Mouse (Mus musculus) kidney, embryonic 16.5 days (tissue): ENCODE data around the gene Trio. TPM values are rescaled to one million over a fixed set of nuclear protein-coding genes. Genes with fewer than 3 reads are reported as not detected.

ENCODE experiments used
- ATAC-seq: fragments of 200-750 bp; cut with Nextera tagmentation; 2 replicates; pipeline ENCODE4 v1.8.0; 2017; ENCODE audit warnings: moderate TSS enrichment; ENCODE audit not compliant: low FRiP score, low TSS enrichment
- H3K27ac ChIP-seq: fragments of 300-500 bp; sonication (generic); 2 replicates; pipeline ENCODE4 v1.5.1; 2014; ENCODE audit warnings: low read length
- H3K27me3 ChIP-seq: fragments of 300-500 bp; sonication (generic); 2 replicates; pipeline ENCODE4 v1.6.1; 2014; ENCODE audit warnings: low read length, control low read depth, mixed read lengths; ENCODE audit not compliant: insufficient read depth
- H3K36me3 ChIP-seq: fragments of 300-500 bp; sonication (generic); 2 replicates; pipeline ENCODE4 v1.6.1; 2014; ENCODE audit warnings: low read length, control low read depth, mixed read lengths; ENCODE audit not compliant: insufficient read depth
- H3K4me1 ChIP-seq: fragments of 300-500 bp; sonication (generic); 2 replicates; pipeline ENCODE4 v1.6.1; 2014; ENCODE audit warnings: low read length, control low read depth, mixed read lengths; ENCODE audit not compliant: insufficient read depth
- H3K4me2 ChIP-seq: fragments of 300-500 bp; sonication (generic); replicated peaks from 2 replicates; pipeline ENCODE4 v1.6.1; 2014; ENCODE audit warnings: low read depth, low read length
- H3K4me3 ChIP-seq: fragments of 300-500 bp; sonication (generic); 2 replicates; pipeline ENCODE4 v1.5.1; 2014; ENCODE audit warnings: mild to moderate bottlenecking, low read length
- H3K9ac ChIP-seq: fragments of 300-500 bp; sonication (generic); replicated peaks from 2 replicates; pipeline ENCODE4 v1.6.1; 2014; ENCODE audit warnings: low read length
- H3K9me3 ChIP-seq: fragments of 300-500 bp; sonication (generic); 2 replicates; pipeline ENCODE4 v1.6.1; 2016; ENCODE audit warnings: low read length, control low read depth
- WGBS: fragments of 180-500 bp; shearing (Covaris S2); extraction: QIAGEN DNeasy Blood & Tissue Kit; methylation state at CpG from one replicate; pipeline ENCODE4 v1.1.7; 2014; 5-methylcytosine and 5-hydroxymethylcytosine counted together
- polyA plus RNA-seq: library from polyadenylated mRNA; unstranded; fragments of >200 nt; fragmentation: Nextera tagmentation; extraction: Ambion mirVana; gene quantifications from 2 replicates; pipeline ENCODE4 v1.2.1, GENCODE M21; 2015

Gene Trio
- polyA plus RNA-seq, 1 experiment from 2014 or later, result 24.3 TPM

GRCm38 (mm10) chr15:27774481-27774880 is 251.2 kb downstream of the Trio start:
- Histone ChIP-seq H3K36me3 (peaks cover 32% of the 10 kb centered on the region), H3K4me1 (peaks cover 49% of the 10 kb centered on the region), H3K9me3 (no peaks in the 10 kb centered on the region), H3K9ac (no peak overlapping the region), H3K27ac (no peak overlapping the region), H3K4me3 (no peak overlapping the region), H3K27me3 (no peaks in the 10 kb centered on the region), H3K4me2 (no peak overlapping the region)
- 37% methylated on average over 7 of the region's 7 CpGs for WGBS
- ATAC-seq, result no peak

- Histone ChIP-seq H3K27ac (peak overlapping the region; percentile 31; the same call in 1 of the 2 replicates), H3K4me2 (no peak overlapping the region), H3K9ac (no peak overlapping the region), H3K4me1 (peaks cover 26% of the 10 kb centered on the region), H3K27me3 (no peaks in the 10 kb centered on the region), H3K4me3 (no peak overlapping the region), H3K9me3 (no peaks in the 10 kb centered on the region), H3K36me3 (peaks cover 53% of the 10 kb centered on the region)
- no peak for ATAC-seq
- 58% methylated on average over 7 of the region's 7 CpGs for WGBS
Measured at GRCm38 (mm10) chr15:27772125-27772627, 253.5 kb downstream of the Trio start.

GRCm38 (mm10) chr15:27771581-27771980 is 254.1 kb downstream of the Trio start:
- peaks cover 20% of the 10 kb centered on the region for H3K4me1 ChIP-seq
- no peak overlapping the region for H3K4me3 ChIP-seq
- peak; percentile 56; the same call in 1 of the 2 replicates for ATAC-seq
- H3K9me3 ChIP-seq, result no peaks in the 10 kb centered on the region
- peak overlapping the region; percentile 59; the same call in 1 of the 2 replicates for H3K27ac ChIP-seq
- WGBS, result 45% methylated on average over 7 of the region's 7 CpGs
- H3K9ac ChIP-seq, result peak overlapping the region; percentile 12; the same call in 1 of the 2 replicates
- peaks cover 58% of the 10 kb centered on the region for H3K36me3 ChIP-seq
- H3K4me2 ChIP-seq, result no peak overlapping the region
- H3K27me3 ChIP-seq, result no peaks in the 10 kb centered on the region

- H3K9me3 ChIP-seq, result no peaks in the 10 kb centered on the region
- no peak overlapping the region for H3K9ac ChIP-seq
- WGBS, result 43% methylated on average over 12 of the region's 12 CpGs
- H3K27ac ChIP-seq, result peak overlapping the region; percentile 56; the same call in 1 of the 2 replicates
- no peak for ATAC-seq
- H3K36me3 ChIP-seq, result peaks cover 67% of the 10 kb centered on the region
- no peak overlapping the region for H3K4me2 ChIP-seq
- H3K4me1 ChIP-seq, result peaks cover 18% of the 10 kb centered on the region
- no peak overlapping the region for H3K4me3 ChIP-seq
- H3K27me3 ChIP-seq, result no peaks in the 10 kb centered on the region
Measured at GRCm38 (mm10) chr15:27770513-27771196, 255.0 kb downstream of the Trio start.

- Histone ChIP-seq H3K27ac (no peak overlapping the region), H3K9ac (no peak overlapping the region), H3K4me2 (no peak overlapping the region), H3K36me3 (peaks cover 60% of the 10 kb centered on the region), H3K9me3 (no peaks in the 10 kb centered on the region), H3K4me3 (no peak overlapping the region), H3K27me3 (no peaks in the 10 kb centered on the region), H3K4me1 (peaks cover 5% of the 10 kb centered on the region; the same call in 1 of the 2 replicates)
- WGBS, result 95% methylated on average over 3 of the region's 3 CpGs
- ATAC-seq, result no peak
Measured at GRCm38 (mm10) chr15:27761416-27761815, 264.2 kb downstream of the Trio start.

- H3K36me3 ChIP-seq, result peaks cover 59% of the 10 kb centered on the region
Measured at GRCm38 (mm10) chr15:27760655-27761054, 265.0 kb downstream of the Trio start.

GRCm38 (mm10) chr15:27759890-27760289 is 265.8 kb downstream of the Trio start:
- Histone ChIP-seq H3K4me2 (no peak overlapping the region), H3K27me3 (no peaks in the 10 kb centered on the region), H3K36me3 (peaks cover 61% of the 10 kb centered on the region), H3K27ac (no peak overlapping the region), H3K9me3 (no peaks in the 10 kb centered on the region), H3K9ac (no peak overlapping the region), H3K4me1 (peaks cover 5% of the 10 kb centered on the region; the same call in 1 of the 2 replicates), H3K4me3 (no peak overlapping the region)
- 84% methylated on average over 5 of the region's 5 CpGs for WGBS
- no peak for ATAC-seq

More at GRCm38 (mm10) chr15:27760655-27761054, 265.0 kb downstream of the Trio start:
- Histone ChIP-seq H3K27ac (no peak overlapping the region), H3K9ac (no peak overlapping the region), H3K27me3 (no peaks in the 10 kb centered on the region), H3K9me3 (no peaks in the 10 kb centered on the region), H3K4me3 (no peak overlapping the region), H3K4me1 (peaks cover 5% of the 10 kb centered on the region; the same call in 1 of the 2 replicates), H3K4me2 (no peak overlapping the region)
- WGBS, result 83% methylated on average over 1 of the region's 1 CpGs
- no peak for ATAC-seq

- H3K4me2 ChIP-seq, result no peak overlapping the region
- no peaks in the 10 kb centered on the region for H3K27me3 ChIP-seq
- peaks cover 61% of the 10 kb centered on the region for H3K36me3 ChIP-seq
- peaks cover 14% of the 10 kb centered on the region for H3K4me1 ChIP-seq
- no peak overlapping the region for H3K9ac ChIP-seq
- WGBS, result 41% methylated on average over 6 of the region's 6 CpGs
- H3K4me3 ChIP-seq, result no peak overlapping the region
- H3K27ac ChIP-seq, result no peak overlapping the region
- H3K9me3 ChIP-seq, result no peaks in the 10 kb centered on the region
- ATAC-seq, result no peak
Measured at GRCm38 (mm10) chr15:27758680-27759079, 267.0 kb downstream of the Trio start.

- H3K9me3 ChIP-seq, result no peaks in the 10 kb centered on the region
- no peak overlapping the region for H3K27ac ChIP-seq
- WGBS, result 93% methylated on average over 11 of the region's 11 CpGs
- no peak overlapping the region for H3K4me3 ChIP-seq
- no peak overlapping the region for H3K9ac ChIP-seq
- H3K27me3 ChIP-seq, result no peaks in the 10 kb centered on the region
- peaks cover 55% of the 10 kb centered on the region for H3K36me3 ChIP-seq
- no peak for ATAC-seq
- no peak overlapping the region for H3K4me2 ChIP-seq
- H3K4me1 ChIP-seq, result peaks cover 28% of the 10 kb centered on the region
Measured at GRCm38 (mm10) chr15:27756426-27756825, 269.2 kb downstream of the Trio start.

GRCm38 (mm10) chr15:27754571-27755260 is 270.9 kb downstream of the Trio start:
- Histone ChIP-seq H3K9me3 (no peaks in the 10 kb centered on the region), H3K9ac (no peak overlapping the region), H3K27ac (no peak overlapping the region), H3K36me3 (peaks cover 55% of the 10 kb centered on the region), H3K4me3 (no peak overlapping the region), H3K4me1 (peaks cover 28% of the 10 kb centered on the region), H3K27me3 (no peaks in the 10 kb centered on the region), H3K4me2 (no peak overlapping the region)
- ATAC-seq, result no peak
- WGBS, result 75% methylated on average over 7 of the region's 7 CpGs
